Mouse (Mus musculus) midbrain, embryonic 12.5 days (tissue): ENCODE results near the gene Tmem56. TPM values are rescaled to one million over a fixed set of nuclear protein-coding genes. Genes with fewer than 3 reads are reported as not detected.
A peak's percentile ranks its signal among the peaks of the same experiment; 100 is the strongest.

Experiments
- ATAC-seq: fragments of 200-750 bp; cut with Nextera tagmentation; 2 replicates; pipeline ENCODE4 v1.8.0; 2017; ENCODE audit warnings: low read depth, moderate TSS enrichment, moderate library complexity; ENCODE audit not compliant: low FRiP score
- H3K27ac ChIP-seq: fragments of 300-500 bp; sonication (generic); replicated peaks from 2 replicates; pipeline ENCODE4 v1.5.1; 2016; ENCODE audit warnings: mild to moderate bottlenecking
- H3K27me3 ChIP-seq: fragments of 300-500 bp; sonication (generic); 2 replicates; pipeline ENCODE4 v1.6.1; 2016; ENCODE audit warnings: mild to moderate bottlenecking
- H3K36me3 ChIP-seq: fragments of 300-500 bp; sonication (generic); 2 replicates; pipeline ENCODE4 v1.6.1; 2016
- H3K4me1 ChIP-seq: fragments of 300-500 bp; sonication (generic); 2 replicates; pipeline ENCODE4 v1.6.1; 2016
- H3K4me2 ChIP-seq: fragments of 300-500 bp; sonication (generic); replicated peaks from 2 replicates; pipeline ENCODE4 v1.6.1; 2016; ENCODE audit warnings: mild to moderate bottlenecking, moderate library complexity
- H3K4me3 ChIP-seq: fragments of 300-500 bp; sonication (generic); 2 replicates; pipeline ENCODE4 v1.5.1; 2016; ENCODE audit warnings: mild to moderate bottlenecking
- H3K9ac ChIP-seq: fragments of 300-500 bp; sonication (generic); replicated peaks from 2 replicates; pipeline ENCODE4 v1.6.1; 2016; ENCODE audit warnings: mild to moderate bottlenecking, moderate library complexity
- H3K9me3 ChIP-seq: fragments of 300-500 bp; sonication (generic); 2 replicates; pipeline ENCODE4 v1.6.1; 2016; ENCODE audit warnings: mild to moderate bottlenecking
- WGBS: fragments of 180-500 bp; shearing (Covaris S2); methylation state at CpG from one replicate; pipeline ENCODE4 v1.1.7; 2016; 5-methylcytosine and 5-hydroxymethylcytosine counted together
- polyA plus RNA-seq: library from polyadenylated mRNA; unstranded; fragments of >200 nt; fragmentation: Nextera tagmentation; extraction: Ambion mirVana; gene quantifications from 2 replicates; pipeline ENCODE4 v1.2.1, GENCODE M21; 2016

Tmem56 gene
- polyA plus RNA-seq, 1 experiment from 2014 or later = 0.69 TPM

DNA sequence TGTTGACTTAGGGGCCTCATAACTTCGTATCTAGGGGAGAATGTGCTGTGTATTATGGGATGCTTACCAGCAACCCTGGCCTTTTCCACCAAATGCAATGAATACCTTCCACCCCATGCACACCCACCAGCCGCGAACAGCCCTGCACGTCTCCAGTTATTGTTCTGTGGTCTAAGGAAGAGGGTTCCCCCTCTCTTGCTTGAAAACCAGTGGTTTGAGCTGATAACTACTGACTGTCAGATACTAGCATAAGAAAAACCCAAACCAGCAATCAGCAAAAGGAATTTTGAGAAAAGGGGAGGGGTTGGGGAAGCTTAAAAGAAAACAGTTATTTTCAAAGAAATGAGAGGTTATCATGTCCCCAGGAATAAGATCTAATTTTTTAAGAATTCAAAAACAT is 26.5 kb upstream of the Tmem56 start:
- 75% methylated on average over 4 of the region's 4 CpGs for WGBS
- no peak overlapping the region for H3K4me3 ChIP-seq
- H3K9me3 ChIP-seq = no peaks in the 10 kb centered on the region
- H3K9ac ChIP-seq = no peak overlapping the region
- H3K27me3 ChIP-seq = no peaks in the 10 kb centered on the region
- H3K4me1 ChIP-seq = peaks cover 4% of the 10 kb centered on the region; the same call in 1 of the 2 replicates
- no peak overlapping the region for H3K4me2 ChIP-seq
- 0 out of 2 replicates have a peak, but pooled peaks cover 3% of the 10 kb centered on the region for H3K36me3 ChIP-seq
- ATAC-seq = no peak
- no peak overlapping the region for H3K27ac ChIP-seq

DNA sequence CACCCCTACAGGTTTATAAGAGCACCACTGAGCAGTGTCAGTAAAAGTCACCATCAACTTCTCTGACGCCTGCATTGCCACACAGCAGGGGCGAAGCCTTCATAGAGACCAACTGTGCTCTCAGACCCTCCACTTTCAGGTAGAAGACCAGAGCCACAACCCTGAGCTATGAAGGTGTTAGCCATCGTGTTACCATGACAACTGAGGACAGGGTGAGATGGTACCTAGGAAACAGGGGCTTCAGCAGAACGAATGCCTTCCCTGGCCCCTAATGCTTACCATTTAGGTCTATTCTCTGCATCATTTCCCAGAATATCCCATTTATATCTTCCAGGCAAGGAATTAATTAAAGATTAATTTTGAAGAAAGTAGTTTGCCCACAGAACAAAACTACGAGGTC is 26.0 kb upstream of the Tmem56 start:
- Histone ChIP-seq H3K4me3 (no peak overlapping the region), H3K36me3 (0 out of 2 replicates have a peak, but pooled peaks cover 3% of the 10 kb centered on the region), H3K27ac (no peak overlapping the region), H3K27me3 (no peaks in the 10 kb centered on the region), H3K4me2 (no peak overlapping the region), H3K9ac (no peak overlapping the region), H3K4me1 (peaks cover 4% of the 10 kb centered on the region; the same call in 1 of the 2 replicates), H3K9me3 (no peaks in the 10 kb centered on the region)
- ATAC-seq = peak; percentile 20; the same call in 1 of the 2 replicates
- WGBS = 83% methylated on average over 5 of the region's 5 CpGs

DNA sequence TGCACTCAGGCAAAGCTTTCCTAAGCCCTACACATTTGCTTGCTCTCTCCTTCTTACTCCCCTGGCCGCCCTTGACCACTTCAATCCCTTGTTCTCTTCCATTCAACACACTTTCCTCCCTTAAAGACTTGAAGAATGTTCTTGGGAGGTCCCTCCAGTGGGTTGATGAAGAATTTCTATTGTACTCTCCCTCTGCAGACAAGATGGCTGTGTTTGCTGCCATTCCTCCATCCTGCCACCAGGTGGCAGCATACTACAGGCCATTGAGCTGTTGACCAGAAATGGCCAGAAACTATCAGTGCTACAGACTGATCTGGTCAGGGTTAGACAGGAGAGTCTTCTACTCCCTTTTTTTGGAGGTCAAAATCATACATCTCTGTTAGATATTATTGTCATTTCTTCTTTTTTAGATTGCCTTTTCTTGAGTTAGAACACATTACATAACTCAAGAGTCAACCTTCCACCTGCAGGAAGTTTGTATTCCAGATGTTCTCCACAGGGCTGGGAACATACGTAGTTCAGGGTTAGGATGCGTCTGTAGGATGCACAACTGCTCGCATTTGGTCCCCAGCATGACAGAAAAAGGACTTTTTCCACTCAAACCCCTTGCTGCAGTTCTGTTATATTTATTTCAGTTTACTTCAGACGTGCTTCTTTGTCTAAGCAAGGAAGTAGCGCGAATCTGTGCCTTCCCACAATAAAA is 24.8 kb upstream of the Tmem56 start:
- Histone ChIP-seq H3K4me2 (no peak overlapping the region), H3K9me3 (no peaks in the 10 kb centered on the region), H3K4me1 (no peaks in the 10 kb centered on the region), H3K27me3 (no peaks in the 10 kb centered on the region), H3K27ac (no peak overlapping the region), H3K36me3 (0 out of 2 replicates have a peak, but pooled peaks cover 3% of the 10 kb centered on the region), H3K4me3 (no peak overlapping the region), H3K9ac (no peak overlapping the region)
- ATAC-seq = peak; percentile 87
- 76% methylated on average over 7 of the region's 7 CpGs for WGBS

DNA sequence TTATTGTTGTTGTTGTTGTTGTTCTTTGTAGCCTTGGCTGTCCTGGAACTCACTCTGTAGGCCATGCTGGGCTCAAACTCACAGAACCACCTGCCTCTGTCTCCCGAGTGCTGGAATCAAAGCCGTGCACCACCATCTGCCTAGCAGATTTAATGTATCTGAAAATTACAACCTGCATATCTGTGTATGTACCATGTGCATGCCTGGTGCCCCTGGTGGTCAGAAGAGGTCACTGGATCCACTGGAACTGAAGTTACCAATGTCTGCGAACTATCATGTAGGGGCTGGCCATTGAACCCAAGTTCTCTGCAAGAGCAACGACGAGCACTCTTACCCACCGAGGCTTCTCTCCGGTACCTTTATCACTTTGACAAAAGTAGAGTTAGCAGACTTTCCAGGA is 23.7 kb upstream of the Tmem56 start:
- Histone ChIP-seq H3K4me1 (no peaks in the 10 kb centered on the region), H3K9me3 (no peaks in the 10 kb centered on the region), H3K27me3 (no peaks in the 10 kb centered on the region), H3K27ac (no peak overlapping the region), H3K36me3 (0 out of 2 replicates have a peak, but pooled peaks cover 3% of the 10 kb centered on the region), H3K4me2 (no peak overlapping the region), H3K4me3 (no peak overlapping the region), H3K9ac (no peak overlapping the region)
- 0 out of 2 replicates have a peak, but pooled peaks have one; percentile 38 for ATAC-seq
- WGBS = 93% methylated on average over 7 of the region's 7 CpGs

DNA sequence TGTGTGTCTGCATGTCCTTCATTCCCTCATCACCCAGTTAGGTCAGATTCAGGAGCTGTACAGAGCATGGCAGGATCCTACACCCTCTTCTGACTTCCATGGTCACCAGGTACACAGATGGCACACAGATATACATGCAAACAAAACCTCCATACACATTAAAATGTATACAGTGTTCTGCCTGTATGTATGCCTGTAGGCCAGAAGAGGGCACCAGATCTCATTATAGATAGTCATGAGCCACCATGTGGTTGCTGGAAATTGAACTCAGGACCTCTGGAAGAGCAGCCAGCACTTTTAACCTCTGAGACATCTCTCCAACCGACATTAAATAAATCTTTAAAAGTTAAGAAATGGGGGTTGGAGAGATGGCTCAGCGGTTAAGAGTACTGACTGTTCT is 11.3 kb upstream of the Tmem56 start:
- Histone ChIP-seq H3K36me3 (no peaks in the 10 kb centered on the region), H3K27ac (no peak overlapping the region), H3K9ac (no peak overlapping the region), H3K9me3 (no peaks in the 10 kb centered on the region), H3K27me3 (no peaks in the 10 kb centered on the region), H3K4me2 (no peak overlapping the region), H3K4me1 (peaks cover 7% of the 10 kb centered on the region), H3K4me3 (no peak overlapping the region)
- 85% methylated on average over 2 of the region's 2 CpGs for WGBS
- ATAC-seq = no peak

DNA sequence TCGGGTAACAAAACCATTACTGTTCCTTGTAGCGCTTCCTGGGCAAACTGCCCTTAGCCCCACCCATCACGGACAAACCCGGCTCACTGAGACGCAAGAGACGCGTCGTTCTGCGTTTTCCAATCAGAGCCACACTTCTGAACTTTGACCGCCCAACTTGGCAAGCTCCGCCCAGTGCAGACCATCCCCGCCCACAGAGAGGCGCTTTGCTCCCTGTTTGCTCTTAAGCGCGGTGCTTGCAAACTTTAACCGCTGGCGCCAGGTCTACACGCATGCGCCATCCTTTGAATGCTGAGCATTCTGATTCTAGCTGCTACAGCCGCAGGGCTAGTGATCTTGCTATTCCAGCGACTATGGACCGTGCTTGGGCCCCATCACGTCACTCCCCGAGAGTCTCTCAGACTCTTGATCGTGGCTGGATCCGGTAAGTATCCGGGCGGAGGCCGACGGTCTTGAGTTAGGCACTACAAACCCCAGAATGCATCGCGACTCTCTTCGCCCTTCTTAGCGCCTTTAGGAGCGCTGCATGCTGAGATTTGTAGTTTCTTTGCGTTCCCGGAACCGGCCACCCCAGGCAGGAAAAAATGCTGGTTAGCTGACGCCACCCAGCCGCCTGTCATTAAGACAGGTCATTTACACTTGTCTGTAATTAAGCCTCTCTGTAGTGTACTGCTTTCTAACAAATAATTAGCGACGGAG is 8.8 kb upstream of the Tmem56 start, which contains the start of gene Alg14:
Alg14 (plus strand) TSS at position 214 of the 699 bp plus-strand sequence.
- Histone ChIP-seq H3K4me1 (peaks cover 7% of the 10 kb centered on the region), H3K27me3 (no peaks in the 10 kb centered on the region), H3K36me3 (no peaks in the 10 kb centered on the region), H3K9me3 (no peaks in the 10 kb centered on the region), H3K4me2 (peak within 1 kb of the TSS; percentile 50), H3K27ac (peak within 1 kb of the TSS; percentile 93), H3K4me3 (peak within 1 kb of the TSS; percentile 64), H3K9ac (peak within 1 kb of the TSS; percentile 65)
- peak; percentile 98 for ATAC-seq
- WGBS = under 1% methylated on average over 42 of the region's 42 CpGs

DNA sequence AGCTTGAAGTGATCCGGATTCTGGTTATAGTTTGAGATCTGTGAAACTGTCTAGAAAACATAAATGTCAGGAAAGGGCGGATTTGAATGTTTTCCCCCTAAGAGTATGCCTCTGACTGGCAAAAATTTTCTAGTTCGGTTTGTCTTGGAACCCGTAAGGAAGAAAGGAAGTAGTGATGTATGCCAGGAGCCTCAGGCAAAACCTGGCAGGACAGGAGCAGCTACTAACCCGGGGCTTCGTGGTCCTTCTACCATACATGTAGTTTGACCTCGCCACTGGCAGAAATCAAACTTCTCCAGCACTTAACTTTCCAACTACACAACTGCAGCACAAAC is 8.3 kb upstream of the Tmem56 start:
- H3K9me3 ChIP-seq = no peaks in the 10 kb centered on the region
- 7% methylated on average over 7 of the region's 7 CpGs for WGBS
- ATAC-seq = no peak
- H3K27me3 ChIP-seq = no peaks in the 10 kb centered on the region
- peak overlapping the region; percentile 65; the same call in 1 of the 2 replicates for H3K9ac ChIP-seq
- peak overlapping the region; percentile 50 for H3K4me2 ChIP-seq
- no peaks in the 10 kb centered on the region for H3K36me3 ChIP-seq
- H3K4me3 ChIP-seq = peak overlapping the region; percentile 64
- H3K27ac ChIP-seq = peak overlapping the region; percentile 93
- H3K4me1 ChIP-seq = peaks cover 7% of the 10 kb centered on the region

DNA sequence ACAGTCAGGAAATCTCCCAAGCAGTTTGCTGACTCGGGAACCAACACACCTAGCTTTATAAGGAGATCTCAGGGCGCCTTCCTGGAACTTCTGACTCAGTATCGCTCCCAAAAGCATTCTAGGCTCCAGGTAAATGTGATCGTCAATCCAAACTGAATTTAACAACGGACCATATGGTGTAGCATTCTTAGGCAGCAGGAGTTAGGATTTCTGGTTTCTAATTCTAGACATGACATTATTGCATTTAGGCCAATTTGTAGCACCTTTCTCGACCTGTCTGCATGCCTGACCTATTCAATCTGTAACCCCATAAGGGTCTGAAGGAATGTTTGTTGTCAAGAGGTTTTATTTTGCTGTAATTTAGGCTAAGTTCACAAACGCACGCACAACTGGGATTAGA is 7.8 kb upstream of the Tmem56 start:
- H3K27ac ChIP-seq = no peak overlapping the region
- H3K27me3 ChIP-seq = no peaks in the 10 kb centered on the region
- H3K4me3 ChIP-seq = peak overlapping the region; percentile 64; the same call in 1 of the 2 replicates
- peaks cover 7% of the 10 kb centered on the region for H3K4me1 ChIP-seq
- H3K36me3 ChIP-seq = no peaks in the 10 kb centered on the region
- H3K9me3 ChIP-seq = no peaks in the 10 kb centered on the region
- peak overlapping the region; percentile 65; the same call in 1 of the 2 replicates for H3K9ac ChIP-seq
- no peak for ATAC-seq
- WGBS = 83% methylated on average over 8 of the region's 8 CpGs
- peak overlapping the region; percentile 50 for H3K4me2 ChIP-seq

DNA sequence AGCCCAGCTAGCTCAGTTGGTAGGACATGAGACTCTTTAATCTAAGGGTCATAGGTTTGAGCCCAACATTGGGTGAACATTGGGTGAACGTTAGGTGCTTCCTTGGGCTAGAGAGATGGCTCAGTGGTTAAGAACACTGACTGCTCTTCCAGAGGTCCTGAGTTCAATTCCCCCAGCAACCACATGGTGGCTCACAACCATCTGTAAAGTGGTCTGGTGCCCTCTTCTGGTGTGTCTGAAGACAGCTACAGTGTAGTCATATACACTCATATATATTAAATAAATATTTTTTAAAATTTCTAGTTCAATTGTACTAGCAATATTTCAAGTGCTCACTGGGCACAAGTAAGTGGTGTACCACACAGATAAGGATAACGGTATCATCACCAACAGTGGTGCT is 4.3 kb upstream of the Tmem56 start:
- no peak overlapping the region for H3K9ac ChIP-seq
- H3K4me1 ChIP-seq = no peaks in the 10 kb centered on the region; the same call in 1 of the 2 replicates
- 96% methylated on average over 2 of the region's 2 CpGs for WGBS
- H3K27ac ChIP-seq = no peak overlapping the region
- ATAC-seq = no peak
- no peaks in the 10 kb centered on the region for H3K27me3 ChIP-seq
- no peak overlapping the region for H3K4me2 ChIP-seq
- no peak overlapping the region for H3K4me3 ChIP-seq
- no peaks in the 10 kb centered on the region for H3K36me3 ChIP-seq
- H3K9me3 ChIP-seq = no peaks in the 10 kb centered on the region

DNA sequence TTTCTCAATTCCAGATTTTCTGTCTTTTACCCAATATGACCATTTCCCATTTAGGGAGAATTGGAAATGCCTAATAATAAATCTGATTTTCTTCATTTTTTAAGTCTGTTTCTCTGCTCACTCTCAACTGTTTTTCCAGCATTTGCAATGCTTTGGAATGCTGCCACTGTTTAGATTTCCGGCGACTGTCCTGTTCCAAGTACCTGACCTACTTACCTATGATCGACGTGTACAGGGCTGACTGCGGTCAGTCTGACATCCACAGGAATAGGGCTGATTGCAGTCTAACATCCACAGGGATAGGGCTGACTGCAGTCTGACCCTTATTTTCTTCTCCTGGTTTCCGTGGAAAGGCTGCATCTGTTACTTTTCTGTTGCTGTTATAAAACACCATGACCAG is 2.3 kb upstream of the Tmem56 start:
- ATAC-seq = no peak
- no peak overlapping the region for H3K27ac ChIP-seq
- H3K9me3 ChIP-seq = no peaks in the 10 kb centered on the region
- H3K4me1 ChIP-seq = no peaks in the 10 kb centered on the region
- no peak overlapping the region for H3K9ac ChIP-seq
- 95% methylated on average over 6 of the region's 6 CpGs for WGBS
- no peak overlapping the region for H3K4me3 ChIP-seq
- H3K4me2 ChIP-seq = no peak overlapping the region
- H3K27me3 ChIP-seq = no peaks in the 10 kb centered on the region
- H3K36me3 ChIP-seq = no peaks in the 10 kb centered on the region

DNA sequence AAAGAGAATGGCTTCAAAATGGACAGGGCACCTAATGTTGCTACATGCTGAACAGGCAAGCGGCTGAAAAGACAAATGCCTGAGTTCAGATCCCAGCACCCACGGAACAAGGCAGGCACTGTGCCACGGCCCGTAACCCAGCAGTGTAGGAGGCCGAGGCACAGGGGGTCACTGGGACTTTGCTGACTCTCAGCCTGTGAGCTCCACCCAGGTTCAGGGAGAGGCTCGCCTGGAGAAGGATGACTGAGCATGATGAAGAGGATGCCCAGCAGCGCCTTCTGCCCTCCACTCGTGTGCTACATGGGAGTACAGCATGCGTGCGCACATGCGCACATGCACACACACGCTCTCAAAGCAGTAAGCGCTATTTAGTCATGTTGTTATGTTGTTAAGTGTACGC is 3.2 kb downstream of the Tmem56 start:
- WGBS = 89% methylated on average over 14 of the region's 14 CpGs
- no peak overlapping the region for H3K9ac ChIP-seq
- no peak for ATAC-seq
- H3K4me3 ChIP-seq = no peak overlapping the region
- no peaks in the 10 kb centered on the region for H3K36me3 ChIP-seq
- no peaks in the 10 kb centered on the region for H3K9me3 ChIP-seq
- no peaks in the 10 kb centered on the region for H3K4me1 ChIP-seq
- no peaks in the 10 kb centered on the region for H3K27me3 ChIP-seq
- H3K4me2 ChIP-seq = no peak overlapping the region
- H3K27ac ChIP-seq = no peak overlapping the region

DNA sequence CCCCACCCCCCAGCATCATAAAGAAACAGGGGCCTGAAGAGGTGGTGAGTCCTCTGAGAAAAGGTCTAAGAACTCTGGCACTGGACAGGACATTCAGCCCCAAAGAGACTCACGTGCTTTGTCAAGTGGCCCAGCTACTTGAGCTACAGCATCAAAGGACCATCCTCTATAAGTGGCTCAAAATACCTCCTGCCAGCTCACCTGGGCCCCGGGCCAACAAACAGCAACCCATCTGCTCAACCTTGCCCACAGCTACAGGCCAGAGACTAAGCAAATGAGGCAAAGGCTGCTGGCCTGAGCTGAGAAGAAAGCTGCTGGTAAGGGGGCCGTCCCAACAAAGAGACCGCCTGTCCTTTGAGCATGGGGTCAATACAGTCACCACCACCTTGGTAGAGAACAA is 5.3 kb downstream of the Tmem56 start:
- 90% methylated on average over 4 of the region's 4 CpGs for WGBS
- Histone ChIP-seq H3K27ac (no peak overlapping the region), H3K4me3 (no peak overlapping the region), H3K4me1 (no peaks in the 10 kb centered on the region), H3K4me2 (no peak overlapping the region), H3K27me3 (no peaks in the 10 kb centered on the region), H3K9me3 (no peaks in the 10 kb centered on the region), H3K9ac (no peak overlapping the region), H3K36me3 (no peaks in the 10 kb centered on the region)
- no peak for ATAC-seq
